Mouse (Mus musculus): ENCODE results near the gene Trex1.

DNA sequence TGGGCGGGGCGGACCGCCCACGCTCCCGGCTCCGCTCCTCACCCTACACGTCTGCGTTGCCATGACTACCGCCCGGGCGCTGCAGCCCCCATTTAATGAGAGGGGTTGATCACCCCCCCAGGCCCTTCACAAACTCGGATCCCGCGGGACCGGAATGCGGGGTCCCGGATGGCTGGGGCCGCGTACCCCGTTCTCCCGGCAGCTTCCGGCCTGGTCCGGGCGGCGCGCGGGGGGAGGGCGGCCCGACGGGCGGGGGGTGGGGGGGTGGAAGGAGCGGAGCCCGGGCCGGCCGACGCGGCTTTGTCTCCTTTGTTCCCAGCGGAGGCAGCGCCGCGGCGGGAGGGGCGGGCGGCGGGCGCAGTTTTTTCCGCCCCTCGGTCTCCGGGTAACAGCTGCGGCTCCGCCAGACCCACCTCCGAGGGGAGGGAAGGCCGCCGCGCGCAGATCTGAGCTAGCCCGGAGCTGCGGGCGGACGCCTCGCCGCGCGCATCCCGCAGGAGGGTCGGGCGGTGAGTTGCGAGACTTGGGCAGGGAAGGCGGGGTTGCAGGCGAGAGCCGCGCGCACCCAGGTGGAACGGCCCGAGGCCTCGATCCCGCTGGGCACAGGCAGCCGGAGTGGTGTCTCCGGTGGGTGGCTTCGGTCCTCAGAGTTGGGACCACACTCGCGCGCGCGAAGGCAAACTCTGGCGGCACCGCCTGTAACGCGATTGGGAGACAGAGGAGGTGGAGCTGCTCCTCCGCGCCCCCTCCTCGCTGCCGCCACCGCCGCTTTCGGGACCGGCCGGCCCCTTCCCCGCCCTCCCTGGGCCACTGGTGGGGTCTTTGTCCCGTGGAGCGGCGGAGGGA, 35.8 kb upstream of the Trex1 start, which contains the start of gene Plxnb1:
- TF ChIP-seq EP300 (optimal IDR thresholded peaks at IDR 0.05): no peak
- TF ChIP-seq CTCF (IDR thresholded peaks at IDR 0.05; ENCODE audit: low read depth): no peak

Data from stomach, postnatal 0 days (tissue).